Mouse (Mus musculus): ENCODE results near the gene Slc1a6. TPM values are rescaled to one million over a fixed set of nuclear protein-coding genes. Genes with fewer than 3 reads are reported as not detected.

Gene Slc1a6
- total RNA-seq, 2 experiments from 2014 or later: not detected

Other genes starting within 250 kb of the Slc1a6 start
- 7.2 and 17.2 TPM in 2 replicates for gene Ilvbl, start 206.2 kb upstream of the Slc1a6 start, total RNA-seq (2015; ENCODE audit: low replicate concordance)
- 1.9 and 2.3 TPM in 2 replicates for gene Ilvbl, start 206.2 kb upstream of the Slc1a6 start, total RNA-seq (2017; ENCODE audit: low replicate concordance)
- not detected in 2 replicates for gene Syde1, start 188.5 kb upstream of the Slc1a6 start, total RNA-seq (2015; ENCODE audit: low replicate concordance)
- gene Syde1, start 188.5 kb upstream of the Slc1a6 start, total RNA-seq (2017; ENCODE audit: low replicate concordance): 0.45 TPM in 1 of 2 replicates, not detected in the other
- not detected in 2 replicates for gene Olfr1357, start 162.4 kb upstream of the Slc1a6 start, total RNA-seq (2015; ENCODE audit: low replicate concordance)
- gene Olfr1357, start 162.4 kb upstream of the Slc1a6 start, total RNA-seq (2017; ENCODE audit: low replicate concordance): not detected in 2 replicates
- not detected in 2 replicates for gene Casp14, start 62.2 kb upstream of the Slc1a6 start, total RNA-seq (2015; ENCODE audit: low replicate concordance)
- gene Casp14, start 62.2 kb upstream of the Slc1a6 start, total RNA-seq (2017; ENCODE audit: low replicate concordance): not detected in 2 replicates
- gene Ccdc105, start 27.4 kb upstream of the Slc1a6 start, total RNA-seq (2015; ENCODE audit: low replicate concordance): not detected in 2 replicates
- not detected in 2 replicates for gene Ccdc105, start 27.4 kb upstream of the Slc1a6 start, total RNA-seq (2017; ENCODE audit: low replicate concordance)
- not detected in 2 replicates for gene Olfr1356, start 71.7 kb downstream of the Slc1a6 start, total RNA-seq (2015; ENCODE audit: low replicate concordance)
- gene Olfr1356, start 71.7 kb downstream of the Slc1a6 start, total RNA-seq (2017; ENCODE audit: low replicate concordance): not detected in 2 replicates
- not detected in 2 replicates for gene Olfr1355, start 95.0 kb downstream of the Slc1a6 start, total RNA-seq (2015; ENCODE audit: low replicate concordance)
- not detected in 2 replicates for gene Olfr1355, start 95.0 kb downstream of the Slc1a6 start, total RNA-seq (2017; ENCODE audit: low replicate concordance)
- not detected in 2 replicates for gene Olfr1354, start 132.7 kb downstream of the Slc1a6 start, total RNA-seq (2015; ENCODE audit: low replicate concordance)
- not detected in 2 replicates for gene Olfr1354, start 132.7 kb downstream of the Slc1a6 start, total RNA-seq (2017; ENCODE audit: low replicate concordance)
- gene Olfr8, start 170.1 kb downstream of the Slc1a6 start, total RNA-seq (2015; ENCODE audit: low replicate concordance): not detected in 2 replicates
- not detected in 2 replicates for gene Olfr8, start 170.1 kb downstream of the Slc1a6 start, total RNA-seq (2017; ENCODE audit: low replicate concordance)
- not detected in 2 replicates for gene Olfr1353, start 182.8 kb downstream of the Slc1a6 start, total RNA-seq (2015; ENCODE audit: low replicate concordance)
- not detected in 2 replicates for gene Olfr1353, start 182.8 kb downstream of the Slc1a6 start, total RNA-seq (2017; ENCODE audit: low replicate concordance)
- gene Olfr1352, start 200.6 kb downstream of the Slc1a6 start, total RNA-seq (2015; ENCODE audit: low replicate concordance): not detected in 2 replicates
- gene Olfr1352, start 200.6 kb downstream of the Slc1a6 start, total RNA-seq (2017; ENCODE audit: low replicate concordance): not detected in 2 replicates
- gene Olfr1351, start 232.0 kb downstream of the Slc1a6 start, total RNA-seq (2015; ENCODE audit: low replicate concordance): not detected in 2 replicates
- gene Olfr1351, start 232.0 kb downstream of the Slc1a6 start, total RNA-seq (2017; ENCODE audit: low replicate concordance): not detected in 2 replicates
- gene Olfr57, start 248.2 kb downstream of the Slc1a6 start, total RNA-seq (2015; ENCODE audit: low replicate concordance): not detected in 2 replicates
- not detected in 2 replicates for gene Olfr57, start 248.2 kb downstream of the Slc1a6 start, total RNA-seq (2017; ENCODE audit: low replicate concordance)